9 mouse cellular contexts compared by ENCODE assay signal in genomic region chr13:55495702-55496101, GRCm38 (mm10). TPM values are rescaled to one million over a fixed set of nuclear protein-coding genes. Genes with fewer than 3 reads are reported as not detected.
DNase-seq lines count a peak whose midpoint lies in the region; ATAC-seq and TF ChIP-seq lines count a peak whose summit lies in the region.
"Had no signal": no experiment of that assay in that cellular context is flagged by ENCODE, and none has a peak within 500 bp of the region (broad histone marks: within the 10 kb centered on the region; RNA-seq: fewer than 3 reads in every experiment).

No protein-coding gene starts in this region.

- intact Hi-C loops in gastrocnemius, postnatal 14 days (cut with DNase I; ENCODE audit: low total_unique reads) = no loop called here

- peak overlapping the region; percentile 58 for H3K27ac ChIP-seq in hindbrain, embryonic 13.5 days
- no peak overlapping the region; the same call in 1 of the 2 replicates for H3K27ac ChIP-seq in hindbrain, embryonic 10.5 days
- H3K27ac ChIP-seq in forebrain, embryonic 10.5 days = peak overlapping the region; percentile 59
- H3K27ac ChIP-seq in forebrain, postnatal 0 days (ENCODE audit: low read depth, low read length) = peak overlapping the region; percentile 54; the same call in 1 of the 2 replicates
- H3K27ac ChIP-seq in midbrain, embryonic 16.5 days (ENCODE audit: low read length) = peak overlapping the region; percentile 39; the same call in 1 of the 2 replicates
- H3K27ac ChIP-seq: liver, embryonic 13.5 days had no signal

- no peak overlapping the region for H3K9ac ChIP-seq in hindbrain, embryonic 13.5 days
- no peak overlapping the region for H3K9ac ChIP-seq in forebrain, postnatal 0 days
- H3K9ac ChIP-seq in midbrain, embryonic 16.5 days (ENCODE audit: low read depth, low read length) = no peak overlapping the region
- H3K9ac ChIP-seq: liver, embryonic 13.5 days had no signal

- H3K36me3 ChIP-seq in hindbrain, embryonic 13.5 days = peaks cover 26% of the 10 kb centered on the region
- H3K36me3 ChIP-seq in hindbrain, embryonic 10.5 days = peaks cover 32% of the 10 kb centered on the region
- peaks cover 31% of the 10 kb centered on the region for H3K36me3 ChIP-seq in forebrain, embryonic 10.5 days (replicated peaks)
- H3K36me3 ChIP-seq in forebrain, postnatal 0 days (ENCODE audit: insufficient read depth) = peaks cover 7% of the 10 kb centered on the region; the same call in 1 of the 2 replicates
- H3K36me3 ChIP-seq in midbrain, embryonic 16.5 days (ENCODE audit: control insufficient read depth, insufficient read depth, low read length) = 0 out of 2 replicates have a peak, but pooled peaks cover 3% of the 10 kb centered on the region

- no peak for TF ChIP-seq CTCF in forebrain, postnatal 0 days (IDR thresholded peaks at IDR 0.05; ENCODE audit: low read depth)

- 0 out of 2 replicates have a peak overlapping the region, but pooled peaks have one; percentile 9 for H3K4me2 ChIP-seq in hindbrain, embryonic 13.5 days
- H3K4me2 ChIP-seq in forebrain, postnatal 0 days (ENCODE audit: low read depth) = 0 out of 2 replicates have a peak overlapping the region, but pooled peaks have one; percentile 3
- H3K4me2 ChIP-seq in midbrain, embryonic 16.5 days (ENCODE audit: low read length) = no peak overlapping the region
- H3K4me2 ChIP-seq: liver, embryonic 13.5 days had no signal

- H3K4me1 ChIP-seq in hindbrain, embryonic 13.5 days (replicated peaks) = peaks cover 35% of the 10 kb centered on the region
- H3K4me1 ChIP-seq in hindbrain, embryonic 10.5 days (replicated peaks) = peaks cover 32% of the 10 kb centered on the region
- H3K4me1 ChIP-seq in forebrain, embryonic 10.5 days = peaks cover 42% of the 10 kb centered on the region
- peaks cover 22% of the 10 kb centered on the region for H3K4me1 ChIP-seq in forebrain, postnatal 0 days (ENCODE audit: insufficient read depth)
- H3K4me1 ChIP-seq in midbrain, embryonic 16.5 days (ENCODE audit: control insufficient read depth, insufficient read depth, low read length) = peaks cover 22% of the 10 kb centered on the region

- H3K9me3 ChIP-seq in hindbrain, embryonic 13.5 days = no peaks in the 10 kb centered on the region
- no peaks in the 10 kb centered on the region for H3K9me3 ChIP-seq in hindbrain, embryonic 10.5 days
- H3K9me3 ChIP-seq in forebrain, embryonic 10.5 days = no peaks in the 10 kb centered on the region
- no peaks in the 10 kb centered on the region for H3K9me3 ChIP-seq in forebrain, postnatal 0 days (ENCODE audit: low read length)
- no peaks in the 10 kb centered on the region for H3K9me3 ChIP-seq in midbrain, embryonic 16.5 days (replicated peaks; ENCODE audit: control insufficient read depth, low read length, poor library complexity, severe bottlenecking)
- H3K9me3 ChIP-seq: liver, embryonic 13.5 days had no signal

- DNase-seq in hindbrain, embryonic 10.5 days (ENCODE audit: low spot score) = no peak
- DNase-seq in forebrain, embryonic 10.5 days (ENCODE audit: extremely low spot score, low spot score) = peak; percentile 28
- DNase-seq in forebrain, postnatal 0 days = peak; percentile 47
- no peak for DNase-seq in gastrocnemius, postnatal 14 days
- no peak for DNase-seq in natural killer cell, adult 2 months (ENCODE audit: low spot score in 2 of 2)
- DNase-seq: adrenal gland, adult 8-10 months; liver, embryonic 13.5 days had no signal

- no peak for ATAC-seq in hindbrain, embryonic 13.5 days (ENCODE audit: low FRiP score)
- ATAC-seq in forebrain, postnatal 0 days = peak; percentile 28
- ATAC-seq in midbrain, embryonic 16.5 days = no peak

- 18% methylated on average over 4 of the region's 4 CpGs for WGBS in hindbrain, embryonic 13.5 days
- WGBS in hindbrain, embryonic 10.5 days = 25% methylated on average over 4 of the region's 4 CpGs
- 22% methylated on average over 4 of the region's 4 CpGs for whole genome bisulfite sequencing in forebrain, embryonic 10.5 days
- WGBS in forebrain, postnatal 0 days = 9% methylated on average over 4 of the region's 4 CpGs
- 14% methylated on average over 4 of the region's 4 CpGs for WGBS in midbrain, embryonic 16.5 days

- H3K4me3 ChIP-seq in hindbrain, embryonic 13.5 days = no peak overlapping the region
- no peak overlapping the region for H3K4me3 ChIP-seq in hindbrain, embryonic 10.5 days
- H3K4me3 ChIP-seq in forebrain, embryonic 10.5 days = no peak overlapping the region
- H3K4me3 ChIP-seq in forebrain, postnatal 0 days (ENCODE audit: low read depth, low read length) = no peak overlapping the region
- no peak overlapping the region for H3K4me3 ChIP-seq in midbrain, embryonic 16.5 days (ENCODE audit: low read depth, low read length)
- H3K4me3 ChIP-seq: liver, embryonic 13.5 days had no signal

- H3K27me3 ChIP-seq in hindbrain, embryonic 13.5 days = 0 out of 2 replicates have a peak, but pooled peaks cover 4% of the 10 kb centered on the region
- H3K27me3 ChIP-seq in hindbrain, embryonic 10.5 days (ENCODE audit: insufficient read depth, poor library complexity, severe bottlenecking) = peaks cover 8% of the 10 kb centered on the region; the same call in 1 of the 2 replicates
- peaks cover 13% of the 10 kb centered on the region; the same call in 1 of the 2 replicates for H3K27me3 ChIP-seq in forebrain, embryonic 10.5 days (ENCODE audit: poor library complexity, severe bottlenecking)
- no peaks in the 10 kb centered on the region for H3K27me3 ChIP-seq in forebrain, postnatal 0 days (ENCODE audit: insufficient read depth, low read length)
- no peaks in the 10 kb centered on the region for H3K27me3 ChIP-seq in midbrain, embryonic 16.5 days (ENCODE audit: control insufficient read depth, insufficient read depth, low read depth, low read length)

RNA-seq across cellular contexts. Expression of gene Dbn1, which starts 7.8 kb away (rescaled TPM):
- 615 and 625 TPM in 2 replicates for polyA plus RNA-seq in hindbrain, embryonic 13.5 days (2015; fragmentation: Nextera tagmentation; extraction: Ambion mirVana)
- 420 and 518 TPM in 2 replicates for polyA plus RNA-seq in hindbrain, embryonic 10.5 days (2016; fragmentation: Nextera tagmentation; extraction: Ambion mirVana)
- 346 and 355 TPM in 2 replicates for polyA plus RNA-seq in forebrain, embryonic 10.5 days (2016; fragmentation: Nextera tagmentation; extraction: Ambion mirVana)
- total RNA-seq in forebrain, postnatal 0 days (2014; rRNA removed) = 545 and 619 TPM in 2 replicates
- polyA plus RNA-seq in forebrain, postnatal 0 days (2015; fragmentation: Nextera tagmentation; extraction: Ambion mirVana) = 603 and 619 TPM in 2 replicates
- polyA plus RNA-seq in midbrain, embryonic 16.5 days (2015; fragmentation: Nextera tagmentation; extraction: Ambion mirVana) = 617 and 675 TPM in 2 replicates
- 10 to 100 TPM; 31.3 to 37.5 TPM for total RNA-seq in gastrocnemius, postnatal 14 days (2021)

RNA-seq across cellular contexts. Expression of gene Pdlim7, which starts 17.8 kb away (rescaled TPM):
- 141 and 146 TPM in 2 replicates for polyA plus RNA-seq in hindbrain, embryonic 13.5 days (2015; fragmentation: Nextera tagmentation; extraction: Ambion mirVana)
- 194 and 221 TPM in 2 replicates for polyA plus RNA-seq in hindbrain, embryonic 10.5 days (2016; fragmentation: Nextera tagmentation; extraction: Ambion mirVana)
- 200 and 209 TPM in 2 replicates for polyA plus RNA-seq in forebrain, embryonic 10.5 days (2016; fragmentation: Nextera tagmentation; extraction: Ambion mirVana)
- 26.6 and 36.7 TPM in 2 replicates for total RNA-seq in forebrain, postnatal 0 days (2014; rRNA removed)
- polyA plus RNA-seq in forebrain, postnatal 0 days (2015; fragmentation: Nextera tagmentation; extraction: Ambion mirVana) = 114 and 115 TPM in 2 replicates
- polyA plus RNA-seq in midbrain, embryonic 16.5 days (2015; fragmentation: Nextera tagmentation; extraction: Ambion mirVana) = 156 and 158 TPM in 2 replicates
- 100 to 1,000 TPM; 588 to 612 TPM for total RNA-seq in gastrocnemius, postnatal 14 days (2021)

RNA-seq across cellular contexts. Expression of gene Prr7, which starts 31.6 kb away (rescaled TPM):
- polyA plus RNA-seq in hindbrain, embryonic 13.5 days (2015; fragmentation: Nextera tagmentation; extraction: Ambion mirVana) = 2.6 and 3.2 TPM in 2 replicates
- 0.69 and 1.0 TPM in 2 replicates for polyA plus RNA-seq in hindbrain, embryonic 10.5 days (2016; fragmentation: Nextera tagmentation; extraction: Ambion mirVana)
- 0.75 and 0.88 TPM in 2 replicates for polyA plus RNA-seq in forebrain, embryonic 10.5 days (2016; fragmentation: Nextera tagmentation; extraction: Ambion mirVana)
- 108 and 118 TPM in 2 replicates for total RNA-seq in forebrain, postnatal 0 days (2014; rRNA removed)
- 7.8 and 8.7 TPM in 2 replicates for polyA plus RNA-seq in forebrain, postnatal 0 days (2015; fragmentation: Nextera tagmentation; extraction: Ambion mirVana)
- polyA plus RNA-seq in midbrain, embryonic 16.5 days (2015; fragmentation: Nextera tagmentation; extraction: Ambion mirVana) = 5.0 and 5.6 TPM in 2 replicates
- 1 to 10 TPM; 1.0 to 1.6 TPM for total RNA-seq in gastrocnemius, postnatal 14 days (2021)
- polyA plus RNA-seq: liver, embryonic 13.5 days had no signal

RNA-seq across cellular contexts. Expression of gene Dok3, which starts 33.4 kb away (rescaled TPM):
- 4.1 and 5.7 TPM in 2 replicates for polyA plus RNA-seq in hindbrain, embryonic 13.5 days (2015; fragmentation: Nextera tagmentation; extraction: Ambion mirVana)
- 3.5 and 3.9 TPM in 2 replicates for polyA plus RNA-seq in hindbrain, embryonic 10.5 days (2016; fragmentation: Nextera tagmentation; extraction: Ambion mirVana)
- polyA plus RNA-seq in forebrain, embryonic 10.5 days (2016; fragmentation: Nextera tagmentation; extraction: Ambion mirVana) = 3.3 and 4.2 TPM in 2 replicates
- 2.5 and 4.8 TPM in 2 replicates for total RNA-seq in forebrain, postnatal 0 days (2014; rRNA removed)
- polyA plus RNA-seq in forebrain, postnatal 0 days (2015; fragmentation: Nextera tagmentation; extraction: Ambion mirVana) = 0.82 TPM in 2 replicates
- 5.1 and 5.6 TPM in 2 replicates for polyA plus RNA-seq in midbrain, embryonic 16.5 days (2015; fragmentation: Nextera tagmentation; extraction: Ambion mirVana)
- 1 to 10 TPM in 1 of 2 experiments, under 1 TPM in 1; 0.82 to 1.6 TPM for total RNA-seq in gastrocnemius, postnatal 14 days (2021)

RNA-seq across cellular contexts. Expression of gene Ddx41, which starts 40.8 kb away (rescaled TPM):
- polyA plus RNA-seq in hindbrain, embryonic 13.5 days (2015; fragmentation: Nextera tagmentation; extraction: Ambion mirVana) = 55.6 and 55.9 TPM in 2 replicates
- polyA plus RNA-seq in hindbrain, embryonic 10.5 days (2016; fragmentation: Nextera tagmentation; extraction: Ambion mirVana) = 85.2 and 88.2 TPM in 2 replicates
- 96.5 and 98.2 TPM in 2 replicates for polyA plus RNA-seq in forebrain, embryonic 10.5 days (2016; fragmentation: Nextera tagmentation; extraction: Ambion mirVana)
- total RNA-seq in forebrain, postnatal 0 days (2014; rRNA removed) = 65.2 and 69.6 TPM in 2 replicates
- 46.1 and 51.7 TPM in 2 replicates for polyA plus RNA-seq in forebrain, postnatal 0 days (2015; fragmentation: Nextera tagmentation; extraction: Ambion mirVana)
- polyA plus RNA-seq in midbrain, embryonic 16.5 days (2015; fragmentation: Nextera tagmentation; extraction: Ambion mirVana) = 57.0 and 58.1 TPM in 2 replicates
- total RNA-seq in gastrocnemius, postnatal 14 days (2021) = 1 to 10 TPM; 8.8 to 9.5 TPM

Comparison
In these comparisons a context has a peak if more than half of its experiments do, and no peak if none do; other contexts are left out.
1. DNase-seq: peak in forebrain, embryonic 10.5 days (single experiment) and forebrain, postnatal 0 days (single experiment); none in hindbrain, embryonic 10.5 days (single experiment), gastrocnemius, postnatal 14 days (single experiment) and natural killer cell, adult 2 months (0 of 2).